Mouse (Mus musculus) brain, embryonic 14.5 days (tissue): Measurements from ENCODE around the gene Stim1.

Experiments
- CTCF ChIP-seq: fragments of 200-500 bp; IDR thresholded peaks from 2 replicates; pipeline ENCODE4 v1.5.1; 2012; ENCODE audit warnings: inconsistent platforms, mild to moderate bottlenecking, moderate library complexity, borderline replicate concordance; ENCODE audit not compliant: insufficient read depth, insufficient read length; ENCODE audit errors: extremely low read depth
- POLR2A ChIP-seq: fragments of 200-500 bp; IDR thresholded peaks from 2 replicates; pipeline ENCODE4 v1.6.1; 2012; ENCODE audit warnings: mild to moderate bottlenecking, inconsistent platforms, borderline replicate concordance; ENCODE audit not compliant: poor library complexity, insufficient read depth, insufficient read length, severe bottlenecking; ENCODE audit errors: extremely low read depth

GRCm38 (mm10) chr7:102256636-102257035 lies 11.0 kb upstream of the Stim1 start:
- TF ChIP-seq CTCF (no peak), POLR2A (no peak)
